Mouse (Mus musculus) layer of hippocampus, adult 2 months (tissue): ENCODE measurements around the gene Epha4. TPM values are rescaled to one million over a fixed set of nuclear protein-coding genes. Genes with fewer than 3 reads are reported as not detected.

ENCODE experiments used
- DNase-seq, 2 experiments: peaks; one replicate each; pipeline ENCODE4 v3.0.0; 2022; ENCODE audit warnings: low spot score in 2 of 2
- H3K27ac ChIP-seq: fragments of 200-600 bp; 2 replicates; pipeline ENCODE4 v1.8.1; 2022
- H3K4me3 ChIP-seq: fragments of 200-600 bp; 2 replicates; pipeline ENCODE4 v1.8.1; 2022; ENCODE audit warnings: mild to moderate bottlenecking
- CTCF ChIP-seq: fragments of 200-600 bp; conservative IDR thresholded peaks from 2 replicates; pipeline ENCODE4 v1.8.1; 2022; ENCODE audit warnings: antibody characterized with exemption, mild to moderate bottlenecking, moderate library complexity
- total RNA-seq, 2 experiments: library from RNA; stranded (reverse); gene quantifications; 2 replicates each; pipeline ENCODE4 v1.2.3; 2021

Epha4 gene
- total RNA-seq, 2 experiments from 2014 or later = 334 to 340 TPM

GRCm38 (mm10) chr1:77521640-77522539 is 7.0 kb upstream of the Epha4 start:
- DNase-seq = peak; percentile 41 to 52
- H3K27ac ChIP-seq = peak overlapping the region; percentile 79
- no peak for TF ChIP-seq CTCF
- H3K4me3 ChIP-seq = no peak overlapping the region

GRCm38 (mm10) chr1:77518715-77519114 is 3.8 kb upstream of the Epha4 start:
- no peak for DNase-seq
- no peak overlapping the region for H3K27ac ChIP-seq
- no peak overlapping the region for H3K4me3 ChIP-seq
- TF ChIP-seq CTCF = no peak

- peak; percentile 93 to 97 for DNase-seq
- peak; percentile 98 for TF ChIP-seq CTCF
- peak overlapping the region; percentile 94 for H3K27ac ChIP-seq
- peak overlapping the region; percentile 90 for H3K4me3 ChIP-seq
Measured at GRCm38 (mm10) chr1:77516203-77516991, 1.5 kb upstream of the Epha4 start.

GRCm38 (mm10) chr1:77515651-77515981 is 728 bp upstream of the Epha4 start:
- H3K27ac ChIP-seq = peak overlapping the region; percentile 94
- H3K4me3 ChIP-seq = peak overlapping the region; percentile 90
- no peak for TF ChIP-seq CTCF
- DNase-seq = no peak

- peak overlapping the region; percentile 90 for H3K4me3 ChIP-seq
- peak; percentile 37 to 44 for DNase-seq
- TF ChIP-seq CTCF = peak; percentile 46
- peak overlapping the region; percentile 94 for H3K27ac ChIP-seq
Measured at GRCm38 (mm10) chr1:77514325-77514962, 444 bp downstream of the Epha4 start.

- Histone ChIP-seq H3K4me3 (peak overlapping the region; percentile 90), H3K27ac (peak overlapping the region; percentile 94)
- TF ChIP-seq CTCF = no peak
- DNase-seq = no peak
Measured at GRCm38 (mm10) chr1:77513959-77514324, 946 bp downstream of the Epha4 start.

- Histone ChIP-seq H3K4me3 (peak overlapping the region; percentile 90), H3K27ac (peak overlapping the region; percentile 94)
- TF ChIP-seq CTCF = peak; percentile 57
- DNase-seq = peak; percentile 55 to 78
Measured at GRCm38 (mm10) chr1:77513411-77513941, 1.4 kb downstream of the Epha4 start.

GRCm38 (mm10) chr1:77512431-77513195 is 2.3 kb downstream of the Epha4 start:
- no peak for TF ChIP-seq CTCF
- Histone ChIP-seq H3K4me3 (peak overlapping the region; percentile 90), H3K27ac (peak overlapping the region; percentile 94)
- DNase-seq = no peak

GRCm38 (mm10) chr1:77512059-77512407 is 2.9 kb downstream of the Epha4 start:
- TF ChIP-seq CTCF = no peak
- Histone ChIP-seq H3K27ac (peak overlapping the region; percentile 94), H3K4me3 (peak overlapping the region; percentile 90)
- DNase-seq = no peak

GRCm38 (mm10) chr1:77511372-77512058 is 3.4 kb downstream of the Epha4 start:
- peak overlapping the region; percentile 94 for H3K27ac ChIP-seq
- peak overlapping the region; percentile 90 for H3K4me3 ChIP-seq
- no peak for DNase-seq
- TF ChIP-seq CTCF = no peak

GRCm38 (mm10) chr1:77510623-77511022 is 4.3 kb downstream of the Epha4 start:
- TF ChIP-seq CTCF = no peak
- Histone ChIP-seq H3K4me3 (peak overlapping the region; percentile 90), H3K27ac (peak overlapping the region; percentile 94)
- DNase-seq = no peak

GRCm38 (mm10) chr1:77506856-77507200 is 8.1 kb downstream of the Epha4 start:
- no peak for TF ChIP-seq CTCF
- no peak for DNase-seq
- peak overlapping the region; percentile 84 for H3K27ac ChIP-seq
- peak overlapping the region; percentile 57 for H3K4me3 ChIP-seq
